Mouse (Mus musculus) hindbrain, embryonic 11.5 days (tissue): Measurements from ENCODE around the gene Spock1. TPM values are rescaled to one million over a fixed set of nuclear protein-coding genes. Genes with fewer than 3 reads are reported as not detected.

Source experiments
- ATAC-seq: fragments of 200-750 bp; cut with Nextera tagmentation; 2 replicates; pipeline ENCODE4 v1.8.0; 2017; ENCODE audit warnings: mild to moderate bottlenecking, moderate TSS enrichment, moderate library complexity; ENCODE audit not compliant: low FRiP score
- DNase-seq: peaks from one replicate; pipeline ENCODE4 v3.0.0-alpha.2; 2015; ENCODE audit warnings: low spot score
- H3K27ac ChIP-seq: fragments of 300-500 bp; sonication (generic); 2 replicates; pipeline ENCODE4 v1.5.1; 2014; ENCODE audit warnings: mild to moderate bottlenecking, low read depth, low read length
- H3K27me3 ChIP-seq: fragments of 300-500 bp; sonication (generic); 2 replicates; pipeline ENCODE4 v1.6.1; 2014; ENCODE audit warnings: mild to moderate bottlenecking, low read length, moderate library complexity, mixed read lengths; ENCODE audit not compliant: control insufficient read depth, insufficient read depth
- H3K36me3 ChIP-seq: fragments of 300-500 bp; sonication (generic); 2 replicates; pipeline ENCODE4 v1.6.1; 2014; ENCODE audit warnings: mild to moderate bottlenecking, low read length, moderate library complexity, mixed read lengths; ENCODE audit not compliant: control insufficient read depth, insufficient read depth
- H3K4me1 ChIP-seq: fragments of 300-500 bp; sonication (generic); replicated peaks from 2 replicates; pipeline ENCODE4 v1.6.1; 2014; ENCODE audit warnings: low read length, mixed read lengths; ENCODE audit not compliant: control insufficient read depth, insufficient read depth
- H3K4me2 ChIP-seq: fragments of 300-500 bp; sonication (generic); replicated peaks from 2 replicates; pipeline ENCODE4 v1.6.1; 2014; ENCODE audit warnings: mild to moderate bottlenecking, low read depth, low read length
- H3K4me3 ChIP-seq: fragments of 300-500 bp; sonication (generic); 2 replicates; pipeline ENCODE4 v1.5.1; 2014; ENCODE audit warnings: low read depth, low read length
- H3K9ac ChIP-seq: fragments of 300-500 bp; sonication (generic); 2 replicates; pipeline ENCODE4 v1.6.1; 2014; ENCODE audit warnings: low read depth, low read length
- H3K9me3 ChIP-seq: fragments of 300-500 bp; sonication (generic); 2 replicates; pipeline ENCODE4 v1.6.1; 2016; ENCODE audit warnings: low read length; ENCODE audit not compliant: control insufficient read depth
- WGBS: fragments of 180-500 bp; shearing (Covaris S2); extraction: QIAGEN DNeasy Blood & Tissue Kit; methylation state at CpG from one replicate; pipeline ENCODE4 v1.1.7; 2014; 5-methylcytosine and 5-hydroxymethylcytosine counted together
- polyA plus RNA-seq: library from polyadenylated mRNA; unstranded; fragments of >200 nt; fragmentation: Nextera tagmentation; extraction: Ambion mirVana; gene quantifications from 2 replicates; pipeline ENCODE4 v1.2.1, GENCODE M21; 2014

Gene Spock1
- polyA plus RNA-seq, 1 experiment from 2014 or later, result 17.0 TPM

- ATAC-seq (no peak), DNase-seq (no peak)
- Histone ChIP-seq H3K27ac (no peak overlapping the region), H3K9me3 (no peaks in the 10 kb centered on the region), H3K4me1 (no peaks in the 10 kb centered on the region), H3K36me3 (no peaks in the 10 kb centered on the region), H3K4me2 (no peak overlapping the region), H3K9ac (no peak overlapping the region), H3K27me3 (no peaks in the 10 kb centered on the region), H3K4me3 (no peak overlapping the region)
- 89% methylated on average over 3 of the region's 3 CpGs for WGBS
Observed at GRCm38 (mm10) chr13:57806816-57807215, 101.3 kb downstream of the Spock1 start.

GRCm38 (mm10) chr13:57806301-57806700 lies 101.8 kb downstream of the Spock1 start:
- H3K9ac ChIP-seq, result no peak overlapping the region
- H3K27me3 ChIP-seq, result no peaks in the 10 kb centered on the region
- 86% methylated on average over 6 of the region's 6 CpGs for WGBS
- no peaks in the 10 kb centered on the region for H3K4me1 ChIP-seq
- H3K4me3 ChIP-seq, result no peak overlapping the region
- no peaks in the 10 kb centered on the region for H3K9me3 ChIP-seq
- no peak overlapping the region for H3K4me2 ChIP-seq
- DNase-seq, result no peak
- no peaks in the 10 kb centered on the region for H3K36me3 ChIP-seq
- ATAC-seq, result no peak
- H3K27ac ChIP-seq, result no peak overlapping the region

GRCm38 (mm10) chr13:57798633-57799032 lies 109.5 kb downstream of the Spock1 start:
- Histone ChIP-seq H3K9ac (no peak overlapping the region), H3K9me3 (no peaks in the 10 kb centered on the region), H3K36me3 (no peaks in the 10 kb centered on the region), H3K4me2 (no peak overlapping the region), H3K4me3 (no peak overlapping the region), H3K4me1 (no peaks in the 10 kb centered on the region), H3K27ac (no peak overlapping the region), H3K27me3 (no peaks in the 10 kb centered on the region)
- no peak for DNase-seq
- WGBS, result 90% methylated on average over 2 of the region's 2 CpGs
- ATAC-seq, result no peak

- no peak overlapping the region for H3K9ac ChIP-seq
- H3K4me1 ChIP-seq, result no peaks in the 10 kb centered on the region
- no peaks in the 10 kb centered on the region for H3K36me3 ChIP-seq
- 86% methylated on average over 10 of the region's 10 CpGs for WGBS
- H3K27ac ChIP-seq, result no peak overlapping the region
- H3K4me2 ChIP-seq, result no peak overlapping the region
- no peak for DNase-seq
- no peak for ATAC-seq
- H3K4me3 ChIP-seq, result no peak overlapping the region
- no peaks in the 10 kb centered on the region for H3K27me3 ChIP-seq
- no peaks in the 10 kb centered on the region for H3K9me3 ChIP-seq
Observed at GRCm38 (mm10) chr13:57796951-57797692, 111.0 kb downstream of the Spock1 start.

- Histone ChIP-seq H3K4me2 (no peak overlapping the region), H3K9me3 (no peaks in the 10 kb centered on the region), H3K4me1 (peaks cover 7% of the 10 kb centered on the region; the same call in 1 of the 2 replicates), H3K9ac (no peak overlapping the region), H3K4me3 (no peak overlapping the region), H3K36me3 (no peaks in the 10 kb centered on the region), H3K27me3 (no peaks in the 10 kb centered on the region), H3K27ac (no peak overlapping the region)
- 84% methylated on average over 12 of the region's 12 CpGs for WGBS
- ATAC-seq, result no peak
- no peak for DNase-seq
Observed at GRCm38 (mm10) chr13:57793643-57794240, 114.4 kb downstream of the Spock1 start.

GRCm38 (mm10) chr13:57789796-57790195 lies 118.3 kb downstream of the Spock1 start:
- Histone ChIP-seq H3K27ac (peak overlapping the region; percentile 33; the same call in 1 of the 2 replicates), H3K4me1 (peaks cover 7% of the 10 kb centered on the region; the same call in 1 of the 2 replicates), H3K36me3 (no peaks in the 10 kb centered on the region), H3K27me3 (no peaks in the 10 kb centered on the region), H3K9me3 (no peaks in the 10 kb centered on the region; the same call in 1 of the 2 replicates), H3K4me2 (no peak overlapping the region), H3K9ac (no peak overlapping the region), H3K4me3 (no peak overlapping the region)
- DNase-seq (no peak), ATAC-seq (no peak)
- WGBS, result 41% methylated on average over 5 of the region's 5 CpGs

GRCm38 (mm10) chr13:57788299-57788698 lies 119.8 kb downstream of the Spock1 start:
- DNase-seq, result no peak
- WGBS, result 91% methylated on average over 4 of the region's 4 CpGs
- no peaks in the 10 kb centered on the region; the same call in 1 of the 2 replicates for H3K9me3 ChIP-seq
- ATAC-seq, result no peak
- no peak overlapping the region for H3K4me3 ChIP-seq
- H3K36me3 ChIP-seq, result no peaks in the 10 kb centered on the region
- no peak overlapping the region for H3K4me2 ChIP-seq
- no peak overlapping the region for H3K9ac ChIP-seq
- H3K27me3 ChIP-seq, result no peaks in the 10 kb centered on the region
- H3K27ac ChIP-seq, result no peak overlapping the region
- H3K4me1 ChIP-seq, result peaks cover 7% of the 10 kb centered on the region; the same call in 1 of the 2 replicates

- no peak overlapping the region for H3K9ac ChIP-seq
- H3K4me2 ChIP-seq, result no peak overlapping the region
- H3K27me3 ChIP-seq, result no peaks in the 10 kb centered on the region
- H3K36me3 ChIP-seq, result no peaks in the 10 kb centered on the region
- WGBS, result 84% methylated on average over 8 of the region's 8 CpGs
- H3K27ac ChIP-seq, result no peak overlapping the region
- no peaks in the 10 kb centered on the region; the same call in 1 of the 2 replicates for H3K9me3 ChIP-seq
- DNase-seq (no peak), ATAC-seq (no peak)
- H3K4me3 ChIP-seq, result no peak overlapping the region
- H3K4me1 ChIP-seq, result peaks cover 7% of the 10 kb centered on the region; the same call in 1 of the 2 replicates
Observed at GRCm38 (mm10) chr13:57786278-57786677, 121.9 kb downstream of the Spock1 start.

GRCm38 (mm10) chr13:57782975-57783374 lies 125.2 kb downstream of the Spock1 start:
- Histone ChIP-seq H3K27me3 (no peaks in the 10 kb centered on the region), H3K27ac (no peak overlapping the region), H3K4me2 (no peak overlapping the region), H3K36me3 (no peaks in the 10 kb centered on the region), H3K9me3 (no peaks in the 10 kb centered on the region), H3K4me3 (no peak overlapping the region), H3K9ac (no peak overlapping the region), H3K4me1 (no peaks in the 10 kb centered on the region)
- ATAC-seq, result no peak
- no peak for DNase-seq
- WGBS, result 76% methylated on average over 12 of the region's 12 CpGs
